Mouse (Mus musculus) CD8-positive naive resting alpha-beta T cell, adult 2 months (primary cell): Measurements from ENCODE around the gene BC030867.

ENCODE experiments used
- DNase-seq, 2 experiments: peaks; one replicate each; pipeline ENCODE4 v3.0.0; 2022; ENCODE audit warnings: low read depth in 2 of 2, low spot score in 2 of 2

BC030867 gene

GRCm38 (mm10) chr11:102248630-102249230 is at the start of gene BC030867:
BC030867 (plus strand) TSS chr11:102248882.
- DNase-seq = peak; percentile 92 to 96

GRCm38 (mm10) chr11:102199856-102200255 is 48.8 kb upstream of the BC030867 start:
- no peak for DNase-seq

GRCm38 (mm10) chr11:102201408-102201821 is 47.3 kb upstream of the BC030867 start:
- no peak for DNase-seq

GRCm38 (mm10) chr11:102206481-102206880 is 42.2 kb upstream of the BC030867 start:
- DNase-seq = no peak

- no peak for DNase-seq
Observed at GRCm38 (mm10) chr11:102207825-102208777, 40.6 kb upstream of the BC030867 start.

GRCm38 (mm10) chr11:102208846-102209245 is 39.8 kb upstream of the BC030867 start:
- DNase-seq = no peak

GRCm38 (mm10) chr11:102209742-102210141 is 38.9 kb upstream of the BC030867 start:
- no peak for DNase-seq

GRCm38 (mm10) chr11:102210185-102210584 is 38.5 kb upstream of the BC030867 start:
- no peak for DNase-seq

GRCm38 (mm10) chr11:102211011-102211410 is 37.7 kb upstream of the BC030867 start:
- DNase-seq = no peak

- no peak for DNase-seq
Observed at GRCm38 (mm10) chr11:102211936-102212341, 36.7 kb upstream of the BC030867 start.

- no peak for DNase-seq
Observed at GRCm38 (mm10) chr11:102214430-102215156, 34.1 kb upstream of the BC030867 start.

- DNase-seq = no peak
Observed at GRCm38 (mm10) chr11:102215511-102215910, 33.2 kb upstream of the BC030867 start.

GRCm38 (mm10) chr11:102216056-102216885 is 32.4 kb upstream of the BC030867 start:
- DNase-seq = no peak

- no peak for DNase-seq
Observed at GRCm38 (mm10) chr11:102216886-102217240, 31.8 kb upstream of the BC030867 start.

- no peak for DNase-seq
Observed at GRCm38 (mm10) chr11:102217396-102217795, 31.3 kb upstream of the BC030867 start.

GRCm38 (mm10) chr11:102217876-102218430 is 30.7 kb upstream of the BC030867 start:
- no peak for DNase-seq

- DNase-seq = peak; percentile 60 to 71
Observed at GRCm38 (mm10) chr11:102218783-102219182, 29.9 kb upstream of the BC030867 start.

GRCm38 (mm10) chr11:102219247-102219993 is 29.3 kb upstream of the BC030867 start:
- DNase-seq = no peak

GRCm38 (mm10) chr11:102219994-102220346 is 28.7 kb upstream of the BC030867 start:
- DNase-seq = no peak

- no peak for DNase-seq
Observed at GRCm38 (mm10) chr11:102220451-102220850, 28.2 kb upstream of the BC030867 start.
